Mouse (Mus musculus): ENCODE results near the gene Phf14.
"Not testable (repeated sequence)": the region's sequence is repeated elsewhere in the genome, so short reads cannot be mapped to it uniquely, and the experiment has no call there.

The Phf14 gene

GRCm38 (mm10) chr6:11907269-11908032, at the start of gene Phf14, which contains the start of gene Ndufa4:
Phf14 (plus strand) TSS chr6:11907809.
Ndufa4 (minus strand) TSS chr6:11907497.
- peak; percentile 86 for DNase-seq

DNA sequence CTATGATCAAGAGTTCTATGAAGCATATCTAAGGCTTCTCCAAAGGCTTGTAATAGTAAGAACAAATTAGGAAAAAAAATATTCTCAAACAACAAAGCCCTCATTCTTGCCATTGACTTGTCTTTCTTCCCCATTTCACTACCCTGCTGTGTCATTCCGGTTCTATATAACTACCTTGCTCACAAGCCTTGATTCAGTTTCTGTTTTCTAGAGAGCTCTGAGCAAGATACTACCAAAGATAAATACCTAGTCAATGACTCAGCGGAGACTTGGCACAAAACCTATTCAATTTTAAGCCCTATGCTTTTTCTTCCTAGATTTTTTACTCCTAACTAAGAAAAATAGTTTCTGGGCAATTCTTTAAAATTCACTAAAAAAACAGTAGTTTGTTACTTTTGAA, 32.2 kb upstream of the Phf14 start:
- DNase-seq, result not testable (repeated sequence)

DNA sequence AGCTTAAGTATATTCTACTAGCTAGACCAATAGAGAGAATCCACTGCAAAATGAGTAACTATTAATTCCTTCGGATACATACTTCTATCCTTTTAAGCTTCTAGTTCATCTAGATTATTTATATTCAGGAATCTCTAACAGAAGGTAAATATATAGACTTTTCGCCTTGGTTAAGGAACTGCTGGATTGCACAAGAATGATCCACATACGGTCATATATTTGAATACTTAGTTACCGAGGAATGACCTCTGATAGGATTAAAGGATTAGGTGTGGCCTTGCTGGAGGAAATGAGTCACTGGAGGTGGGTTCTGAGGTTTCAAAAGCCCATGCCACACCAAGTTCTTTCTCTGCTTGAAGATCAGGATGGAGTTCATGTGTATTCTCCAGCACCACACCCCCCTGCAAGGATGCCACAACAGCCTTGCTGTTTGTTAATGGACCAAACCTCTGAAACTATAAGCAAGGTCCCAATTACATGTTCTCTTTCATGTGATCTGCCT, 6.7 kb upstream of the Phf14 start:
- DNase-seq, result no peak

- DNase-seq, result no peak
These were observed 730 bp upstream of the Phf14 start for GRCm38 (mm10) chr6:11906890-11907268.

DNA sequence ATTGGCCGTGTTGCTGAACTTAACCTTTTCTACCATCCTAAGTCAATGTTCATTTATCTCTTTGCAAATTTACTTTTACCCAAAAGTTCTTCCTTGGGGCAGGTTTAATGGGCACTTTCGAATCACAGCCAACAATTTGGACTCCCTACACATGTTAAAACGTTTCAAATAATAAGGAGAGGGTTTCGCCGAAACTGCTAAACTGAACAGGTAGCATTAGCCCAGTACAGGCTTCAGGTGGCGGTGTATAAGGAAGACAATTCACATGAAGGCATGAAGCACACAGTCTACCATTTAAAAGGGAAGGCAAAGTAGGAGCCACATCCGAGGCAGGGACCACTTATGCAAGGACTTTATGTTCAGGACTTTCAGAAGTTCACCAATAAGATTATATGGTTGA, 561 bp downstream of the Phf14 start:
- DNase-seq, result no peak

DNA sequence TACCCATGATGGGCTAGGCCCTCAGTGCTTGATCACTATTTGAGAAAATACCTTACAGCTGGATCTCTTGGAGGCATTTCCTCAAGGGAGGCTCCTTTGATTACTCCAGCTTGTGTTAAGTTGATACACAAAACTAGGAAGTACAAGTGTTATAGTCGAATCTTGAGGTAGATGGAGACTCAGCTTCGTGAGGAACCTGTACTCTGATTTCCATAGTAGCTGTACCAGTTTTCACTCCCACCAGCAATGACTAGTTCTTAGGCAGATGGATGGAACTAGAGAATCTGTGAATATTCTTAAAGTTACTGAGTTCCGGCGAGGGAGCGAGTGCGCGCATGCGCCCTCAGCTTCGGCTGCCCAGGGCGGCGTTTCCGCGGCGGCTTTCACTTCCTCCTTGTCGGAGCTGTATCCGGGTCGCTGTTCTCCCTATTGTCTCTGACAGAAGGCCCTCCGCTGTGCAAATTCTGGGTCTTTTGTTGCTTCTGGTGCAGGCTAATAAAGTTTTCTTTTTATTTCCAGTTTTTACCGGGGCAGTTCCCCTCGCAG, 18.0 kb downstream of the Phf14 start:
- peak; percentile 92 for DNase-seq

- DNase-seq, result peak; percentile 67
These were observed 18.5 kb downstream of the Phf14 start for GRCm38 (mm10) chr6:11926082-11926595.

GRCm38 (mm10) chr6:11927485-11927884, 19.9 kb downstream of the Phf14 start:
- DNase-seq, result no peak

DNA sequence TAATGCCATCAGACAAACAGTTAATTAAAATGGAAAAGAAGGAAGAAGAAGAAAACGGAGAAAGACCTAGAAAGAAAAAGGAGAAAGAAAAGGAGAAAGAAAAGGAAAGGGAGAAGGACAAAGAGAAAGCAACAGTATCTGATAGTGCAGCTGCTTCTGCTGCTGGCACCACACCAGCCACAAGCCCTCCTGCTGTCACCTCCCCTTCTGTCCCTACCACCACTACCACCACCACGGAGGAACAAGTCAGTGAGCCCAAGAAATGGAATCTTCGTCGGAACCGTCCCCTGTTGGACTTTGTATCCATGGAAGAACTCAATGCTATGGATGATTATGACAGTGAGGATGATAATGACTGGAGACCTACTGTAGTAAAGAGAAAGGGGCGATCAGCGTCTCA, 25.8 kb downstream of the Phf14 start:
- DNase-seq, result no peak

GRCm38 (mm10) chr6:11940895-11941294, 33.3 kb downstream of the Phf14 start:
- DNase-seq, result no peak

DNA sequence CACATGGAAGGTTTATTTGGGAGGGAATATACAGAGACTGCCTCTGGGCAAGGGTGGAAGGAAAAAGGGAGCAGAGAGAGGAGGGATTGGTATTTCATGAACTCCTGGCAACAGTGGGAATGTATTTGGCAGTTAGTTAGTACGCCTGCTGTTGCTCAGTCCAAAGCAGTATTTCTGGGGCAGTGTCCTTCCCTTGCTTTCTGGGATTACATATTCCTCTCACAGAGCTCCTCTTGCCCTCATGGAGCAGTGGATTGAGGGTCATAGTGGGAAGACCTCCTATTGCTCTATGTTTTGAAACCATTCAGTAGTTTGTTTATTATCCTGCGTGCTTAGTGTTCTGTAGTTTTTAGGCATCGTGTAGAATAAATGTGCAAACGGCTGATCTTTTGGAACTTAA, 34.5 kb downstream of the Phf14 start:
- DNase-seq, result no peak

DNA sequence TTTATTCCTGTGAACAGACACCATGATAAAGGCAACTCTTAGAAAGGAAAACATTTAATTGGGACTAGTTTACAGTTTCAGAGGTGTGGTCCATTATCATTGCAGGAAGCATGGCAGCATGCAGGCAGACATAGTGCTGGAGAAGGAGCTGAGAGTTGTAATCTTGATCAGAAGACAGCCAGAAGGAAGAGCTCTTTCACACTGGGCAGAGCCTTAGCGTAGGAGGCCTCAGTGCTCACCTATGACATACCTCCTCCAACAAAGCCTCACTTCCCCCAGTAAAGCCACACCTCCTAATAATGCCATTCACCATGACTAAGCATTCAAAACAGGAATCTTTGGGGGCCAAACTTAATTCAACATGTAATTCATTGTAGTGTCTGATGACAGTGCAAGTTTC, 40.5 kb downstream of the Phf14 start:
- no peak for DNase-seq

- no peak for DNase-seq
These were observed 52.6 kb downstream of the Phf14 start for GRCm38 (mm10) chr6:11960172-11960571.

DNA sequence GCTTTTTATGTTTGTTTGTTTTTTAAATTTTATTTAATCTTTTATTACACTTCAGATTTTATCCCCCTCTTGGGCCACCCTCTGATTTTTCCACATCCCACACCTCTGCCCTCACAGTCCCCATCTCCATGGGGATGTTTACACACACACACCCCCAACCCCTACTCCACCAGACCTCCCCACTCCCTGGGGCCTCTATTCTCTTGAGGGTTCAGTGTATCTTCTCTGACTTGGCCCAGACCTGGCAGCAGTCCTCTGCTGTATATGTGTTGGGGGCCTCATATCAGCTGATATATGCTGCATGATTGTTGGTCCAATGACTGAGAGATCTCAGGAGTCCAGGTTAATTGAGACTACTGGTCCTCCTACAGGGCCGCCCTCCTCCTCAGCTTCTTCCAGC, 86.2 kb downstream of the Phf14 start:
- DNase-seq, result no peak

GRCm38 (mm10) chr6:11998576-11998975, 91.0 kb downstream of the Phf14 start:
- no peak for DNase-seq

GRCm38 (mm10) chr6:11999506-11999905, 91.9 kb downstream of the Phf14 start:
- DNase-seq, result no peak

GRCm38 (mm10) chr6:12005455-12005854, 97.8 kb downstream of the Phf14 start:
- DNase-seq, result no peak

GRCm38 (mm10) chr6:12006001-12006400, 98.4 kb downstream of the Phf14 start:
- DNase-seq, result no peak

GRCm38 (mm10) chr6:12012103-12012502, 104.5 kb downstream of the Phf14 start:
- DNase-seq, result no peak

DNA sequence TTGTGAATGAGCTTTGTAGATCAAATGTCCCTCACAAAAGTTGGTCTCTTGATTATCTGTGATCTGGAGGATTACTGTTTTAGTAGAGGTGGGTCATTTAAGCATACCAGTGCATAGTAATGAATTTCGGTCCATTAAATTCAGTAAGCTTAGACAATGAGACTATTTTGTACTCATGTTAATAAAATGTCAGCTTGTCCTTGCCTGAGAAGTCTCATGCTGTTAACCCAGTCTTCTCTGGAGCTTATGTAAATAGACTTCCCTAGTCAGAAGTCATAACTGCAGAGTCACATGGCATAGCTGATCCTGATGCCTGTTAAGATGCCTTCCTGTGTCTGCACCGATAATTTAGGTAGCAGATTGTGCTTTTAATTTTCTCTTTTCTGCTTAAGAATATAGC, 106.4 kb downstream of the Phf14 start:
- no peak for DNase-seq

DNA sequence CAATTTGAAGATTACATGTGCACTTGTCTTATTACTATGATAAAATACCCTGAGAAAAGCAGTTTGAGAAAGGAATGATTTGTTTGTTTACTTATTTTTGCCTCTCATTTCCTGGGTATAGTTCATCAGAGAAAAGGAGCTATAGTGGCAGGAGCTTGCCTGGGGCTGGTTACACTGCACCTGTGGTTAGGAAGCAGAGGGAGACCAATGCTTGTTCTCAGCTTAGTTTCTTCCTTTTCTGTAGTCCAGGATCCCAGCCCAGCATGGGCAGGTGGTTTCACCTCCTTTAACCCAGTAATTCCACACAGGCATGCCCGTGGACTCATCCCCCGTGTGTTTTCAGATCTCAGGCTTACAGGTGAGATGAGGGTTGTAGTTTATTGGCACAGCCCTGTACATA, 107.1 kb downstream of the Phf14 start:
- DNase-seq, result no peak

GRCm38 (mm10) chr6:12019736-12020135, 112.1 kb downstream of the Phf14 start:
- DNase-seq, result no peak

DNA sequence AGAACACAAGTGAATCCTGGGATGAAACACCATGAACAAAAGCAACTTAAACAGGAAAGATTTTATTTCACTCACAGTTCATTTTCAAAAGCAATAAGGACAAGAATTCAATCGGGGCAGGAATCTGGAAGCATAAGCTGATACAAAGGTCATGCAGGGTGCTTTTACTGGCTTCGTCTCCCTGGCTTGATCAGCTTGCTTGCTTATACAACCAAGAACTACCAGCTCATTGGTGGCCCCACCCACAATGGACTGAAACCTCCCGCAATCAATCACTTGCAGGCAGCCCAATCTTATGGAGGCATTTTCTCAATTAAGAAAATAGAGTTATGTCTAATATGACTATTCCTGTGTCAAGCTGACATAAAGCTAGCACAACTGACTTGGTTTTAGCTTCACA, 112.5 kb downstream of the Phf14 start:
- DNase-seq, result no peak

DNA sequence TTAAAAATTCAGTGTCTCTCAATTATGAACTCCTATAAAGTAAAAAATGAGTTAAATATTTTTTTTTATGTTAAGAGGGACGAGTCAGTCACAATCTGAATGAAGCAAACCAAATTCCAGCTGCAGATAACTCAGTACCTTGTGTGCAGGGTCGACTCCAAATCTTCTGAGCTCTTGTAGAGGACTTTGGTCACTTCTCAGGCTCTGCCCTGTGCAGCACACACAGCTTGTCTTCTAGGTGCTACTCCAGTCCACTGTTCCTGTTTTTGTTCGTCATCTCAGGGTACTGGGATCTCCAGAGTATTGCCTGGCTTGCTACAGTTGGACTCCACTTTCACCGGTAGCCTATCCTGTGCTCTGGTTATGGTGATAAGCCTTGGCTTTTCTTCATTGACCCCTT, 113.1 kb downstream of the Phf14 start:
- DNase-seq, result no peak
